19 mouse cellular contexts compared by ENCODE assay signal in genomic region chr16:52222896-52223295, GRCm38 (mm10).
"Had no signal": no experiment of that assay in that cellular context is flagged by ENCODE, and none has a peak within 500 bp of the region (broad histone marks: within the 10 kb centered on the region; RNA-seq: fewer than 3 reads in every experiment).

No protein-coding gene starts in this region.

- H3K4me1 ChIP-seq: lung, embryonic 15.5 days; midbrain, embryonic 10.5 days; midbrain, embryonic 12.5 days; neural tube, embryonic 12.5 days had no signal

- H3K36me3 ChIP-seq: lung, embryonic 15.5 days; midbrain, embryonic 10.5 days; midbrain, embryonic 12.5 days; neural tube, embryonic 12.5 days had no signal

- H3K4me2 ChIP-seq: lung, embryonic 15.5 days; midbrain, embryonic 12.5 days; neural tube, embryonic 12.5 days had no signal

- H3K9me3 ChIP-seq: lung, embryonic 15.5 days; midbrain, embryonic 10.5 days; midbrain, embryonic 12.5 days; neural tube, embryonic 12.5 days had no signal

- H3K4me3 ChIP-seq: lung, embryonic 15.5 days; midbrain, embryonic 10.5 days; midbrain, embryonic 12.5 days; myocyte; neural tube, embryonic 12.5 days had no signal

- DNase-seq: liver, postnatal 0 days; lung, adult 2 months; lung, postnatal 14 days; lung, postnatal 36 days; midbrain, embryonic 14.5 days; right cerebral cortex, postnatal 25 days; right cerebral cortex, postnatal 4 days; spleen, adult 18-20 months; thymus, adult 18-20 months; thymus, postnatal 14 days; thymus, postnatal 36 days had no signal

- ATAC-seq: liver, postnatal 0 days; lung, postnatal 0 days; midbrain, embryonic 16.5 days had no signal

- H3K27ac ChIP-seq: lung, embryonic 15.5 days; macrophage; midbrain, embryonic 10.5 days; midbrain, embryonic 12.5 days; neural tube, embryonic 12.5 days had no signal

- H3K9ac ChIP-seq: liver, postnatal 0 days; lung, embryonic 15.5 days; midbrain, embryonic 12.5 days; neural tube, embryonic 12.5 days had no signal

- H3K27me3 ChIP-seq: lung, embryonic 15.5 days; midbrain, embryonic 12.5 days; neural tube, embryonic 12.5 days had no signal
